Mouse (Mus musculus) neural tube, embryonic 12.5 days (tissue): ENCODE data around the gene Aacs. TPM values are rescaled to one million over a fixed set of nuclear protein-coding genes. Genes with fewer than 3 reads are reported as not detected.
"Not testable (repeated sequence)": the region's sequence is repeated elsewhere in the genome, so short reads cannot be mapped to it uniquely, and the experiment has no call there.

Experiments
- ATAC-seq: fragments of 200-750 bp; cut with Nextera tagmentation; 2 replicates; pipeline ENCODE4 v1.8.0; 2017; ENCODE audit warnings: low read depth, mild to moderate bottlenecking, moderate TSS enrichment, moderate library complexity; ENCODE audit not compliant: low FRiP score
- H3K27ac ChIP-seq: fragments of 300-500 bp; sonication (generic); 2 replicates; pipeline ENCODE4 v1.5.1; 2016
- H3K27me3 ChIP-seq: fragments of 300-500 bp; sonication (generic); replicated peaks from 2 replicates; pipeline ENCODE4 v1.6.1; 2016; ENCODE audit warnings: mild to moderate bottlenecking
- H3K36me3 ChIP-seq: fragments of 300-500 bp; sonication (generic); 2 replicates; pipeline ENCODE4 v1.6.1; 2016; ENCODE audit warnings: mild to moderate bottlenecking
- H3K4me1 ChIP-seq: fragments of 300-500 bp; sonication (generic); 2 replicates; pipeline ENCODE4 v1.6.1; 2016
- H3K4me2 ChIP-seq: fragments of 300-500 bp; sonication (generic); replicated peaks from 2 replicates; pipeline ENCODE4 v1.6.1; 2016; ENCODE audit warnings: mild to moderate bottlenecking
- H3K4me3 ChIP-seq: fragments of 300-500 bp; sonication (generic); 2 replicates; pipeline ENCODE4 v1.5.1; 2016
- H3K9ac ChIP-seq: fragments of 300-500 bp; sonication (generic); 2 replicates; pipeline ENCODE4 v1.6.1; 2016; ENCODE audit warnings: mild to moderate bottlenecking
- H3K9me3 ChIP-seq: fragments of 300-500 bp; sonication (generic); 2 replicates; pipeline ENCODE4 v1.6.1; 2016; ENCODE audit warnings: mild to moderate bottlenecking
- WGBS: fragments of 180-500 bp; shearing (Covaris S2); methylation state at CpG from one replicate; pipeline ENCODE4 v1.1.7; 2016; 5-methylcytosine and 5-hydroxymethylcytosine counted together
- polyA plus RNA-seq: library from polyadenylated mRNA; unstranded; fragments of >200 nt; fragmentation: Nextera tagmentation; extraction: Ambion mirVana; gene quantifications from 2 replicates; pipeline ENCODE4 v1.2.1, GENCODE M21; 2016

Aacs gene
- polyA plus RNA-seq = 63.1 and 67.5 TPM in 2 replicates

GRCm38 (mm10) chr5:125475601-125476285 is at the start of gene Aacs:
Aacs (plus strand) TSS chr5:125475814.
- peaks cover 20% of the 10 kb centered on the region for H3K4me1 ChIP-seq
- H3K36me3 ChIP-seq = no peaks in the 10 kb centered on the region
- H3K27ac ChIP-seq = peak within 1 kb of the TSS; percentile 28; the same call in 1 of the 2 replicates
- H3K27me3 ChIP-seq = no peaks in the 10 kb centered on the region
- H3K4me2 ChIP-seq = peak within 1 kb of the TSS; percentile 72
- WGBS = under 1% methylated on average over 60 of the region's 60 CpGs
- H3K9ac ChIP-seq = peak within 1 kb of the TSS; percentile 68
- peak; percentile 91 for ATAC-seq
- no peaks in the 10 kb centered on the region for H3K9me3 ChIP-seq
- peak within 1 kb of the TSS; percentile 64 for H3K4me3 ChIP-seq

DNA sequence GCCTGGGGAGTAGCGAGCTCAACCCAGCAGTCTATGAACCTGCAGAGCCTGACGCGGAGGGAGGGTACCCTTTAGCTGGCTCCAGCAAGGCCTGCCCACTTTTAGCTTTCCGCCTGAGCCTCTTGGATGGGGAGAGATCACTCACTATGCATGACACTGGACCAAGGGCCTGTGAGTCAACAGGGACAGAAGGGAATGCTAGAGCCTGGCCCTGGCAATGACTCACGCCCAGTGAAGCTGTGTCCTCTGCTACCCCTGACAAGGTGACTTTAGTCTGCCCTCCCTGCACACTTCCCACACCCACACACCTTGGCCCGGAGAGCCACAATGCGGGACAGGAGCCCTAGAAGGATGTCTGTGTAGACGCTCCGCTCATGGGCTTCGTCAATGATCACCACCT is 49.3 kb upstream of the Aacs start:
- no peaks in the 10 kb centered on the region for H3K27me3 ChIP-seq
- H3K9ac ChIP-seq = no peak overlapping the region
- no peak overlapping the region for H3K4me3 ChIP-seq
- peaks cover 100% of the 10 kb centered on the region for H3K36me3 ChIP-seq
- no peak for ATAC-seq
- H3K4me1 ChIP-seq = no peaks in the 10 kb centered on the region
- no peak overlapping the region for H3K27ac ChIP-seq
- H3K4me2 ChIP-seq = no peak overlapping the region
- 95% methylated on average over 10 of the region's 10 CpGs for WGBS
- H3K9me3 ChIP-seq = no peaks in the 10 kb centered on the region

GRCm38 (mm10) chr5:125432324-125432723 is 43.3 kb upstream of the Aacs start:
- not testable (repeated sequence) for H3K4me3 ChIP-seq, H3K4me1 ChIP-seq, H3K9ac ChIP-seq, H3K27ac ChIP-seq, H3K9me3 ChIP-seq, H3K27me3 ChIP-seq, ATAC-seq
- WGBS = 95% methylated on average over 2 of the region's 2 CpGs
- H3K4me2 ChIP-seq = 0 out of 2 replicates have a peak overlapping the region, but pooled peaks have one; percentile 86
- peaks cover 44% of the 10 kb centered on the region for H3K36me3 ChIP-seq

- Histone ChIP-seq H3K4me3 (peak within 1 kb of the TSS; percentile 92), H3K36me3 (peaks cover 29% of the 10 kb centered on the region), H3K27me3 (no peaks in the 10 kb centered on the region), H3K4me1 (peaks cover 10% of the 10 kb centered on the region), H3K27ac (no peak within 1 kb of the TSS), H3K4me2 (peak within 1 kb of the TSS; percentile 86), H3K9me3 (no peaks in the 10 kb centered on the region), H3K9ac (peak within 1 kb of the TSS; percentile 93)
- under 1% methylated on average over 46 of the region's 46 CpGs for WGBS
- peak; percentile 94 for ATAC-seq
Observed at GRCm38 (mm10) chr5:125433793-125434337, 41.7 kb upstream of the Aacs start, which contains the start of gene Dhx37. Dhx37 (minus strand) TSS chr5:125434121.

DNA sequence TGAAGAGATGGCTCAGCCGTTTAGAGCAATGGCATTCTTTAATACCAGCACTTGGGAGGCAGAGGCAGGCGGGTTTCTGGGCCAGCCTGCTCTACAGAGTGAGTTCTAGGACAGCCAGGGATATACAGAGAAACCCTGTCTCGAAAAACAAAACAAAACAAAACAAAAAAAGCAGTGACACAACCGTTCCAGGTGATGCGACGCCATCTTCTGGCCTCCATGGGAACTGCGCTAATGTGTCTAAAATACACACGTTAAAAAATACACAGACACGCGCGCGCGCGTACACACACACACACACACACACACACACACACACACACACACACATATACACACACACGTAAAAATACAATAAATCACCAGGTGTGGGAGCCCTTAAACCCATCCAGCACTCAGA is 41.3 kb upstream of the Aacs start:
- not testable (repeated sequence) for ATAC-seq, H3K9me3 ChIP-seq, H3K4me1 ChIP-seq, H3K27ac ChIP-seq, H3K9ac ChIP-seq, H3K27me3 ChIP-seq
- peak overlapping the region; percentile 92 for H3K4me3 ChIP-seq
- WGBS = 55% methylated on average over 15 of the region's 15 CpGs
- H3K36me3 ChIP-seq = peaks cover 24% of the 10 kb centered on the region
- peak overlapping the region; percentile 86 for H3K4me2 ChIP-seq

- WGBS = 3% methylated on average over 7 of the region's 7 CpGs
- H3K36me3 ChIP-seq = no peaks in the 10 kb centered on the region
- H3K27me3 ChIP-seq = no peaks in the 10 kb centered on the region
- ATAC-seq = peak; percentile 38
- peak overlapping the region; percentile 92 for H3K4me3 ChIP-seq
- peaks cover 24% of the 10 kb centered on the region for H3K4me1 ChIP-seq
- peak overlapping the region; percentile 90 for H3K9ac ChIP-seq
- H3K9me3 ChIP-seq = no peaks in the 10 kb centered on the region
- H3K4me2 ChIP-seq = peak overlapping the region; percentile 87
- H3K27ac ChIP-seq = no peak overlapping the region
Observed at GRCm38 (mm10) chr5:125440583-125441233, 34.9 kb upstream of the Aacs start.

DNA sequence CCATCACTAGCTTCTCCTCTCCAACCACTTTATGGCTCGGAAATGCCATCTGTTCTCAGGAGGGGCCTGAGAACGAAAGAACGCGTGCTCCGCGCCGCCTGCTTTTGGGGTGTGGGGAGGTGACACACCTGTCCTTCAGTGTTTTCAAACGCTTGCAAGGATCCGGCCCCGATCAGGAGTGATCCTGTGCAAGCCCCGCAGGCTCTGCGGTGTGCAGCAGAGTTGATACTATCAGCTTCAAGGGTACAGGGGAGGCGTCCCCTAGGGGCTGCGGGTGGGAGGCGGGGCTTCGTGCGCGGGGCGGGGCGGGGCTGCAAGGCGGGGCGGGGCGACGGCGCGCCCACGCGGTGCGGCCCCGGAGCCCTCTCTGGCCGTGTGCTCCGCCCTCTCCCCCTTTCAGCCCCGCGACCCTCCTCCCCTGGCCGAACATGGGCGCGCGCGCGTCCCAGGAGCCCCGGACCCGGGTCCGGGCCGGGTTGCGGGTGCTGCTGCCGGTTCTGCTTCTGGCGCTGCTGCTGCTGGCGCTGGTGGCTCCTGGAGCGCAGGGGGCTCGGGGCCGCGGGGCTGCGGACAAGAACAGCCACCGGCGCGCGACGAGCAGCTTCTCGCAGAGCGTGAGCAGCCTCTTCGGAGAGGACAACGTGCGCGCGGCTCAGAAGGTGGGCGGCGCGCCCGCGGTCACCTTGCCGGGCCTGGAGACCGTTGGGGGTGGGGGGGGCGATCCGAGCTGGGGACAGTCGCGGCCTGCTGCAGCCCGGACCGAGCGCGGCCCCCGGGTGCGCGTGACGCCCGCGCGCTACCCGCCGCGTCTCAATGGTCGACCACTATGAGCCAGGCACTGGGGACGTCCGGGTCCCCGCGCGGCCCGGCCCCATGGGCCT is 34.1 kb upstream of the Aacs start, which contains the start of gene Bri3bp:
Gene Bri3bp, plus strand, starts transcription at position 335 of the 881 bp plus-strand sequence.
- ATAC-seq = peak; percentile 90
- under 1% methylated on average over 97 of the region's 97 CpGs for WGBS
- H3K4me2 ChIP-seq = peak within 1 kb of the TSS; percentile 87
- peaks cover 28% of the 10 kb centered on the region for H3K4me1 ChIP-seq
- H3K9ac ChIP-seq = peak within 1 kb of the TSS; percentile 90
- peak within 1 kb of the TSS; percentile 57; the same call in 1 of the 2 replicates for H3K27ac ChIP-seq
- H3K27me3 ChIP-seq = no peaks in the 10 kb centered on the region
- peak within 1 kb of the TSS; percentile 92 for H3K4me3 ChIP-seq
- H3K9me3 ChIP-seq = no peaks in the 10 kb centered on the region
- H3K36me3 ChIP-seq = no peaks in the 10 kb centered on the region

GRCm38 (mm10) chr5:125442136-125442995 is 33.2 kb upstream of the Aacs start:
- ATAC-seq = 0 out of 2 replicates have a peak, but pooled peaks have one; percentile 3
- H3K9me3 ChIP-seq = no peaks in the 10 kb centered on the region
- peak overlapping the region; percentile 87 for H3K4me2 ChIP-seq
- H3K27ac ChIP-seq = peak overlapping the region; percentile 57; the same call in 1 of the 2 replicates
- no peaks in the 10 kb centered on the region for H3K27me3 ChIP-seq
- 24% methylated on average over 27 of the region's 27 CpGs for WGBS
- H3K4me3 ChIP-seq = peak overlapping the region; percentile 92
- H3K4me1 ChIP-seq = peaks cover 28% of the 10 kb centered on the region
- H3K9ac ChIP-seq = peak overlapping the region; percentile 90
- no peaks in the 10 kb centered on the region for H3K36me3 ChIP-seq

GRCm38 (mm10) chr5:125443335-125443734 is 32.3 kb upstream of the Aacs start:
- Histone ChIP-seq H3K4me1 (peaks cover 28% of the 10 kb centered on the region), H3K9ac (no peak overlapping the region), H3K4me3 (no peak overlapping the region), H3K27ac (no peak overlapping the region), H3K9me3 (no peaks in the 10 kb centered on the region), H3K27me3 (no peaks in the 10 kb centered on the region), H3K36me3 (no peaks in the 10 kb centered on the region), H3K4me2 (no peak overlapping the region)
- no peak for ATAC-seq
- WGBS = 89% methylated on average over 5 of the region's 5 CpGs

GRCm38 (mm10) chr5:125443915-125444314 is 31.7 kb upstream of the Aacs start:
- H3K27ac ChIP-seq = no peak overlapping the region
- peaks cover 28% of the 10 kb centered on the region for H3K4me1 ChIP-seq
- no peak for ATAC-seq
- no peaks in the 10 kb centered on the region for H3K9me3 ChIP-seq
- WGBS = 78% methylated on average over 3 of the region's 3 CpGs
- H3K4me2 ChIP-seq = no peak overlapping the region
- H3K36me3 ChIP-seq = no peaks in the 10 kb centered on the region
- no peak overlapping the region for H3K4me3 ChIP-seq
- no peaks in the 10 kb centered on the region for H3K27me3 ChIP-seq
- no peak overlapping the region for H3K9ac ChIP-seq

DNA sequence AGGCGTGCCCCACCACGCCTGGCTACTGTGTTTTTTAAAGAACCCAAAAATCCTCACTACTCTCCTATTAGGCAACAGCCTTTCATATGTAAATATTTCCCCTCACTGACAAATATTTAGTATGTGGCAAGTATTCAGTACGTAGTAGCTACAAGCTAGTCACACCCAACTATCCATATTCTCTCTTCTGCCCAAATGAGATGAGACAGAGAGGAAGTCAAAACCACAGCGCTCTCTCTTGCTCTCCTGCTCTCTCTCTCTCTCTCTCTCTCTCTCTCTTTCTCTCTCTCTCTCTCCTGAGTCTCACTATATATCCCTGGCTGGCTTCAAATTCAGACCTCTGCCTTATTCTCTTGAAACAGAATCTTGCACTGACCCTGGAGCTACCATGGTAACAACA is 31.1 kb upstream of the Aacs start:
- Histone ChIP-seq H3K27ac (no peak overlapping the region), H3K4me2 (no peak overlapping the region), H3K4me3 (no peak overlapping the region), H3K9me3 (no peaks in the 10 kb centered on the region), H3K27me3 (no peaks in the 10 kb centered on the region), H3K9ac (0 out of 2 replicates have a peak overlapping the region, but pooled peaks have one; percentile 3), H3K36me3 (no peaks in the 10 kb centered on the region), H3K4me1 (peaks cover 28% of the 10 kb centered on the region)
- 92% methylated on average over 4 of the region's 4 CpGs for WGBS
- ATAC-seq = no peak
